Mouse (Mus musculus) induced T-regulatory cell, adult 2 months (primary cell): ENCODE measurements around the gene Map7d1.

ENCODE experiments used
- DNase-seq: peaks from one replicate; pipeline ENCODE4 v3.0.0-alpha.2; 2012; ENCODE audit warnings: low read depth

The Map7d1 gene

DNA sequence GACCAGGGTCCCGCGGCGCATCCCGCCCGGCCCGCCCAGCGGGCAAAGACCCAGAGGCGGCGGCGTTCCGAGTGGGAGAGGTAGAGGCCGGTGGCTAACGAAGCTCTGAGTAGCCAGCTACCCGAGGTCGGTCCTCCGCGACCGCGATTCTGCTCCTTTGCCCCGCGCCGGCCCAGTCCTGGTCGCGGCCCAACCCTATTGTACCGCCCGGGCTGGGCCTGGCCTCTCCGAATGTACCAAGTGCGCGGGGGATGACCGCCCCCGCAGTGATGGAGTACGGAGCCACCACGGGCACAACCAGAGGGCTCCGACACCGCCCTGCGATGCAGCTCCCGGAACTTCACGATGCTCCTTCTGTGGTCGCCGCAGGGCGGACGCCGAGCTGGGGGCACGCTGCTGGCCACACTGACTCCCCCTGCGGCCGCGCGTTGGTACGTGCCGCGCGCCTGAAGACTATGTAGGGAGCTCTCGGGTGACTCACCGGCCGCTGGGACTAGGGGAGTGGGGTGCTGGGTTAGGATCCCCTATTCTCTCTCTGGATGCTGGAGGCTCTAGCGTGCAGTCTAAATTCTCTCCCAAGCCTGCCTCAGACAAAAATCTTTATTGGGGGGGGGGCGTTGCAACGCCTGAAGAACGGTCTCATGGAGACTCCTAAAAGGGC lies at the start of gene Map7d1:
Gene Map7d1 (minus strand): TSS at position 213 of the 661 bp plus-strand sequence.
- DNase-seq, result peak; percentile 94

DNA sequence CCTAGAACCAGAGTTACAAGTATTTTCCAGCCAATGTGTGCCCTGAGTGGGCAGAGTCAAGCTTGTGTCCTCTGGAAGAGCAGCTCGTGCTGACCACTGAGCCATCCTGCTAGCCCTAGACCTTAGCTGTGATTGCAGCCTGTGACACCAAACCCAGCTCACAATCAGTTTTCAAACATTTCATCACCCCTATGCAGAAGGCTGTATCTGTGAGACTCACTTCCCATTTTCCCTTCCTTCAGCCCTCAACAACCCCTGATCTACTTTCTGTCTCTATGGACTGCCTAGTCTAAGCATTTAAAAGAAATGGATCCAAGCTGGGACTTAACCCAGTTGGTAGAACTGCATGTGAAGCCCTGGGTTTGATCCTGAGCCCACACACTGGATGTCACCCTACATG lies 49.3 kb upstream of the Map7d1 start:
- DNase-seq, result no peak

DNA sequence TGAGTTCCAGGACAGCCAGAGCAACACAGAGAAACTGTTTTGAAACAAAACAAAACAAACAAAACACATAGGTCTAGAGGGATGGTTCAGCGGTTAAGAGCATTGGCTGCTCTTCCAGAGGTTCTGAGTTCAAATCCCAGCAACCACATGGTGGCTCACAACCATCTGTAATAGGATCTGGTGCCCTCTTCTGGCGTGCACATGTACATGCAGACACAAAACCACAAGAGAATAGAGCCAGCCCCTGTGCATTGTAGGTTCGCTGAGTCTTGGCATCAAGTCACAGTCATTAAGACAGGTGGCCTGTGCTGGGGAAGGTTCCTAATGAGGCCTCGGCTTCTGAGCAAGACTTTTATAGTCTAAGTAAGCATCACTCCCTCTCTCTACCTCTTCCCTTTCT lies 47.7 kb upstream of the Map7d1 start:
- DNase-seq, result peak; percentile 61

DNA sequence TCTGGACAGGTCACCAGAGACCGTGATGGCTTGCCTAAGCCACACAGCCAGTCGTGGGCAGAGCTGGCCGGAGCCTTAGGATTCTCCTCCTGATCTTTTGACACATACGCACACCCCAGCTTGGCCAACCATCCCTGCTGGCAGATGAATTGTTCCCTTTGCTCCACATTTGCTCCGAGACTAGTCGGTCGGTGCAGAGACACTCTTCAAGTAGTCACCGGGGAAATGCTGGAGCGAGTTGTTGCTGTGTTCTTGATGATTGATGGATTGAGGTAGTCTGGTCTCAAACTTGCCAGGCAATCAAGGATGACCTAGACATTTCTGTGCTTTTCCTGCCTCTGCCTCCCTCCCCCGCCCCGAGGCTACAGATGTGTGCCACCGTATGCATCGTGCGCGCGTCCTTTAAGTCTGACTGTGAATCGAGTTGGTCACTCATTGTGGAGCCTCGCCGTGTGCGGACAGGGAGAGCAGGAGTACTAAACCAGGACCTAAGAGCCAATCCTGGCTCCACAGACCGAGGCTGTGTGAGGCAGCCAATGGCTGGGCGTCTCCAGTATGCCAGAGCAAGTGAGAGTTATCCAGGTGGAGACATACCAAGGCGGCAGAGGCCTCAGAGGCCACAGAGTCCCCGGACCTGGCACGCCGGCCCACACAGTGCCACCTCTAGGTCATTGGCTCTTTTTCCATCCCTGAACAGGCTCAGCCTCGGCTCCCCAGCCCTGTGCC lies 45.6 kb upstream of the Map7d1 start:
- DNase-seq, result peak; percentile 36

DNA sequence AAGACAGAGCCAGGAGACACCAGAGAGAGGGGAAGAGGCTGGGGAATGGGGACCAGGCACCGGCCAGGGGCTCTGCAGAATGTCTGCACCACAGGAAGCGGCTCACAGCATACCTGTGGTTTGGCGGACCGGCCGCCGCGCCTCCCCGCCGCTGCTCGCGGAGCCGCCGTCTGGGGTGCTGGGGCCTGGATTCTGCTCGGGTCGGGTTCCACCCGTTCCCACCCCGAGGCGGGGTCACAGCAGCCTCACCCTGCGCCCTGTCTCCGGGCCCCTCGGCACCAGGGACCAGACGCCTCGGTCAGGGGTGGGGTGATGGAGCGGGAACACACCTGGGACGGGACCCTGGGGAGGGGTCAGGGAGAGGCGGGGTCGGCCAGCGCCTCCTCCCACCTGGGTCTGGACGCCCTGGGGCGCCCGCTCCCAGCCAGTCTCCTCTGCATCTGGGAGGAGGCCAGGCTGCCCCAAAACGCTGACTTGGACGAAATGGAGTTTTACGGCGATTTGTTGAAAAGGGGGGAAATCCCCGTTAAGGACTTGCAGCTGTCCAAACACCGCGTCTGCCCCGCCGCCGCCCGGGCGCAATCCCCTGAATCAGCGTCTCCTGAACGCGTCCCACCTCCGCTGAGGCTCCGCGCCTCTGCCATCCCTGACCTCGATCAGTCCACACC lies 44.9 kb upstream of the Map7d1 start:
- peak; percentile 58 for DNase-seq

DNA sequence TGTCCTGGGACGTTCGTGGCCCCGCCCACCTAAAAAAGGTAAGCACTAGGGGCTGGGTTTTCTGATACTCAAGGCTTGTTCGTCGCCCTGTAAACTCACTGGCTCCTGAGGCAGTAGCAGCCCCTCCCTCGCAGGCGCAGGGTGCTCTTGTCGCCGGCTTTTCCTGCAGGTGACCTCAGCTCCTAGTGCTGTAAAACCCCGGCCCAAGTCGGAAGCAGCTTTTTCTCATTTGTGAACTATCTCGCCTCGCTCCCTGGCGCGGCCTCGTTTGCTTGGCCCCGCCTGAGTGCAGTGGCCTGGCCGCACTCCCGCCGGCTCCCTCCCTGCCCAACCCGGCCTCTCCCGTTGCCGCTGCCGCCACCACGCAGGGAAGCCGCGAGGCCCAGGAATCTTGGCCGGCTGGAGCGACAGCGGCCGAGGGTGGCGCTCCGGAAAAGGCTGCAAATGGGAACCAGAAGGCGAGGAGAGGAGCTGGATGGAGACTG lies 40.5 kb upstream of the Map7d1 start:
- DNase-seq, result peak; percentile 62

DNA sequence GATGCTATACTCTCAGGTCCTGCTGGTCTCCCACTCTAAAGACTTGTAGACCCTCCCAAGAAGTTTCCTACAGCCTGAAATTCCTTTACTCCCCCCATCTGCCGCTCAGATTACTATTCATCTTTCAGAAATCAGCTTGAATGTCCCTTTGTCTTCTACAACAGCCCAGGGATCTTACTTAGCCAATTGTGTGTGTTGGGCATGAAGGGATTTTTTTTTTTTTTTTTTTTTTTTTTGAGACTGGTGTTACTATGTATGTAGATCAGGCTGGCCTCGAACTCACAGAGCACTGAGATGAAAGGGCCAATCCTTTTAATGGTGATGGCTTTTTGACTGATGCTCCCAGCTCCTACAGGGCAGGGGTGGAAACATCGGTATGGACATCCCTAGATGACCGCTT lies 39.8 kb upstream of the Map7d1 start:
- DNase-seq, result no peak

DNA sequence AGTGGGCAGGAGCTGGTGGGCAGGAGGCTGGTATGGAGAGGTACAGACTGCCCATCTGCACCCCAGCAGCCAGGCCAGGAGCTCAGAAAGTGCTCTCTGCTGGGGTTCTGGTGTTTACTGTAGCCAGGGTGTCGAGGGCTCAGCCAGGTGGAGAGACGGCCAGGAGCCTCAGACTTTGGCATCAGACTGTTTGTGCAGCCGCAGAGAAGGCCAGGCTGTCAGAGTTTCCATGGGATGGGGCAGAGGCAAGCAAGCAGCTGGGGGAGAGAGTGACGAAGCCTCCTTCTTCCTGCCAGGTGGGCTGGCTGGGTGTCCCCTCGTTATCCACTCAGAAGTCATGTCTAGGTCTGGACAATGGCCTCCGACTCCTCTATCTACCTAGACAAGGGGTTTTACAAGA lies 39.0 kb upstream of the Map7d1 start:
- no peak for DNase-seq

DNA sequence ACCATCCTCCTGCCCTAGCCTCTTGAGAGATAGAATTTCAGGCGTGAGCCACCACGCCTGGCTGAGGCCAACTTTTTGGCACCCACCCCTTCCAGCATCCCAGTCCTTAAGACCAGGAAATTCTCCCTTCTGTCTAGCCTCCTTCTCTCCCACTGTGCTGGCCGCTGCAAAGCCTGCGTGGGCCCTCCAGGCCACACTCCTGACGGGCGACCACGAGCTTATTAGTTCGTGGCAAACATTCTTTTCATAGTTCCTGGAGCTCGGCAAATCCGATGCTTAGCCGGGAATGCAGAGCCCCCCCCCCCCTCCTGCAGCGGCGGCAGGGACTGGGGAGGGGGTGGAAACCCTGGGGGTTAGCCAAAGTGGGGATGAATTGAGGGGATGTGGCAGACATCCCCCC lies 35.1 kb upstream of the Map7d1 start:
- DNase-seq, result no peak

DNA sequence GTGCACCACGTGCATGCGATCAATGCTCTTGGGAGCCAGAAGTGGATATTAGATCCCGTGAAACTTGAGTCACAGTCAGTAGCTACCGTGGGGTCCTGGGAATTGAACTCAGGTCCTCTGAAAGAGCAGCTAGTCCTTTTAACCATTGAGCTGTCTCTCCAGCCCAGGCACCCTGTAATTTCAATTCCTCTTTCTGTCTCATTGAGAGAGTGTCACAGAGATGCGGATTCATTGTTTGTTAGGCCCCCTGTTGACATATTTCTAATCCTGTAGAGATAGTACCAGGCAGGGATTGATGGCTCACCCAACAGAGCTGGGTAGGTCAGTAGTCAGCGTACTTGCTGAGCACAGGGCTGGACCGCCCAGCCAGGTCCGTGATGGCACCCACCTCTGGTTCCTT lies 34.2 kb upstream of the Map7d1 start:
- DNase-seq, result no peak

DNA sequence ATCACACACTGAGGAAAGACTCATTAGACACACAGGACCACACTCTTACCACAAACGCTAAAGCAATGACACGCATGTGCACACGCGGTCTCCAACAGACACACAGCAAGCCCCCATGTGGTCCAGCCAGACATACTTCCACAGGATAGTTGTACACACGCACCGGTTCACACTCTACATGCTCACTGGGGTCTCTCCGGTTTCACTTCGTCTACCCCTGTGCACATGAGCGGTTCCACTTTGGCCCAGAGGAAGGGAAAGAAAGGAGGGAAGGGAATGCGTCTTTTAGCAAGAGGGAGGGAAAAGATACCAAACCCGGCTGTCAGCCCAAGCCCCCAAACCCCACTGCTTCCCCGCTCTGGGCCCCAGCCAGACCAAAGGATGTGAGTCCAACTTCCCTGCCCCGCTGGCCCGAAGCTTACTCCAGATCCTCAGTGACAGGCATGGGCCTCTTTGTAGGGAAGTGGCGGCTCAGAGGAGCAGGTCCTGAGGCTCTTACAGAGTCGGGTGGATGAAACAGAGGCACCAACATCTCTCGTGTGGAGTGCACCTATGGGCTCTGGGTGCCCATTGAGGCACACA lies 32.0 kb upstream of the Map7d1 start:
- DNase-seq, result no peak

DNA sequence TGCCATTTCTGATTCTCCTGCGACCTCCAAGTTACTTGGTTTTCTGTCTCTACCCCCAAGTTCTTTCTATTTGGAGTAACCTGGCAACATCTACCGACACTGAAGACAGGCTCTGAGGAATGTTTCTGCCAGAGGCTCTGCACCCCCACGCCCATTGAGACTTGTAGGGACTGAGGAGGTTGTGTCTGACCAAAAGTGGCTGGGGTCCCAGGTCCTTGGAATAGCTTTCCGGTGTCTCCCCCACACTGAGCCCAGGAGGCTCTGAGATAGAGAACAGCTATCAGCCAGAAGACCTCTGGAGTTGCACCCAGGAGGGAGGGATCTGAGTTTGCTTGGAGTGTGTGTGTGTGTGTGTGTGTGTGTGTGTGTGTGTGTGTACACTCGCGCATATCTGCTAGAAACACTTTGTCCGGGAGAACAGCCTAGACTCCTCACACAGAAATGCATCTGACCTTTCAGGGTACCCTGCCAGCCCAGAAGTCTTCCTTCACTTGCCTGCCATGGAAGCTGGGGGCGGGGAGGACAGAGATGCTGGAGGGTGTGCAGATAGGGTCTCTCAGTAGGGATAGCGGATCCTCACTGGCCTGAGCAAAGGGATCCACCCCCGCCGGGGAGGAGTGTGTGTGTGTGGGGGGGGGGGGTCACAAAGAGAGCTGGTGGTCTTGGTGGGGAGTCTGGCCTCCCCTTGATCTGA lies 31.3 kb upstream of the Map7d1 start:
- no peak for DNase-seq

DNA sequence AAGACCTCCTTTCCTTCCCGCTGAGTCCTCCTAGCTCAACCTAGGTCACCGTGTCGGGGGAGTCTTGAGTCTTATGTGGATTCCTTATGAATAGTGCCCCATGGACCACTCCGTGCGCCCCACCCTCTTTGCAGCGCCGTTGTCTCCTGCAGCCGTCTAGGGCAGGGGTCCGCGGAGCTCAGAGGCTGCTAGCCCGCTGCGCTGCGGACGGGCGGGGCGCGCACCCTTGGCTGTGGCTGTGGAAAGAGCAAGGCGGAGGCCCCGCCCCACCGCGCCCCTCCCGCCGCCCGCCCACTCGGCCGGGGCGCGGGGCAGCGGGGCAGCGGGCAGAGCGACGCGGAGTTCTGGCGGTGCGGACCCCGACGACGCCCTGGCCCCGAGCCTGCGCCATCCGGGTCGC lies 30.3 kb upstream of the Map7d1 start, which contains the start of gene Col8a2:
Gene Col8a2 (plus strand): TSS at position 302 of the 400 bp plus-strand sequence.
- peak; percentile 40 for DNase-seq

DNA sequence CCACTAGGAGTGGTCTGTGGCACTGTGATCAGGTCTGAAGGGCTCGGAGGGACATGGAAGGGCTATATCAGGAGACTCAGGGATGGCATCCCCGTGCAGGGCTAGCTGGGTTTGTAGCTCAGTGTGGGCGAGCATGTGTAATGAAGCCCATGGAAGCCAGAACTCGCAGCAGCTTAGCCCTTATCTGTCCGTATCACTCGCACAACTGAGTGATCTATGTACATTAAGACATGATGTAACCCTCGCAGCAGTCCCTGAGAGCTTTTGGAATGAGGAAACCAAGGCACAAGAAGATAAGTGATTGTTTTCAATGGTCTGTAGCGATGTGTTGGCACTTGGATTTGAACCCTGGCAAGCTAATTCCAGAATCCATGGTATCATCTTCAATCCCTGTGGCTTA lies 27.4 kb upstream of the Map7d1 start:
- no peak for DNase-seq

DNA sequence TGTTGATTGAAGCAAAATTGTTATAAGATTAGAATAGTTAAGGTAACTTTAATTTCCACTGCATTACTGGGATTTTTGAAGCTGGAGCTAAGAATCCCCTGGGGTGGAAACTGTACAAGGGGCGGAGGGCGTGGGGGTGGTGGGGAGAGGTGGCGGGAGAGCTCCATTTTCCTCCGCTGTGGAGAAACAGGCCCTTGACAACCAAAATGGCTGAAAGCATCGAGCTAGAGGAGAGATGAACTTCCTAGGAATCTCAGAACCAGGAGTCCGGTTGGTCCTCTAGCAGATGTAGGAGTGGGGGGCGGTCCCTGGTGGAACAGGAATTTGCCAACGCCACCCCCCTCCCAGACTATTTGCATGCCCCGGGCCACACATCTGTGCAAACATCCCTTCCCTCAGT lies 25.6 kb upstream of the Map7d1 start:
- no peak for DNase-seq

DNA sequence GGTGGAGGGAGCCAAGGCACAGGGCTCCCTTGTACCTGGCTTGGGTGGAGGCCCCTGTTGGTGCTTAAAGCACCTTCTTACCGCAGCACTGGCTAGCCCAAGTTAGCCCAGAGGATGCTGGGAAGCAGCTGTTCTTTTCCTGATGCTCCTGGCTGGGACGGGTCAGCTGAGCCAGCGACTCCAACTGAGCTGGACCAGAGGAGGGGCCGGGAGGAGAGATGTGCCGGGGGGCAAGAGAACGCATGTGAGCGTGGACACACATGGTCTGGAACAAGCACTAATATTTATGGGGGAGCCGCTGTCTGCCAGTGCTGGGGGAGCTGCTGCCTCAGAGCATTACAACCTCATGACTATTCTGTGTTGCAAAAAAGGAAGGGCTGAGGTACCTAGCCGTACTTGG lies 22.8 kb upstream of the Map7d1 start:
- no peak for DNase-seq

DNA sequence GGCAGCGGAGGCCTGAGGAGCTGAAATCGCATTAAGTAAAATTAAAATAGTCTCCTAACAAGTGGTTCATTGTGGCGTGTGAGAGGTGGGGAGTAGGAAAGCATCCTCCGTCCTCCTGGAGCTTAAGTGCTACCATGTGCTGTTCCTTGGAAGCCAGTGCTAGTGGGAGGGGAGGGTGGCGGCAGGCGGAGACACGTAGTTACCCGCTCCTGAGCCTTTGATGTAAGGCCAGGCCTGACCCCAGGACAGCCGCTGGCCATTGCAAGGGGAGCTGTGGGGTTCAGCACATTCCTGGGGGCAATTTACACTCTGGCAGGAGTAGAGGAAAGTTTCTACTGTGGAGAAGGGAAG lies 22.4 kb upstream of the Map7d1 start:
- no peak for DNase-seq

DNA sequence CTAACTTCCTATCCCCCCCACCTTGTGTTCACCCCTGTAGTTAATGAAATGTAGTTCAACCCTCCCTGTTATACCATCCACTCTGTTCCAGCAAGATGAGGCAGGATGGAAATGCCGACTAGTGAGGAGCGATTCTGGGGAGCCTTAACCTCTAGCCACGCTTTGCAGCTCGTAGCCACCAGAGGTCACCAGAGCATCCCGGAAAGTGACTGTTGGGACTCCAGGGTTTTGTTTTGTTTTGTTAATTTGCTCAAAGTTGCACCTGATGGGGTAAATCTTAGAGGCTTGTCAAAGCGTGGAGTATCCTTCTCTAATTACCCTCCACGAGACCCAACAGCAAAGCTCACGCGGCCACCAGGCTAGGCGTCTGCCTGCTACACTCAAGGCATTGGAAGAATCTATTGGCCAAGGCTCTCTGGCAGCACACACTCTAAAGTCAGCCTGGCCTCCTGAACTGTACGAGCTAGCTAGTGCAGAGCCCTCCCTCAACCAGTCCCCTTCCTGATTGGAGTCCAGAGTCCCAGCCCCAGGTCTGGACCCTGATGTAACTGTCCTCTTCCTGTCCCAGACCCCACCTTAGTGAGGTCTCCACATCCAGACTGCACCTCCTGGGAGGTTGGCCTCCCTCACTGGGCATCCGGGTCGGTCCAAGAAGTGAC lies 21.9 kb upstream of the Map7d1 start:
- DNase-seq, result peak; percentile 81

DNA sequence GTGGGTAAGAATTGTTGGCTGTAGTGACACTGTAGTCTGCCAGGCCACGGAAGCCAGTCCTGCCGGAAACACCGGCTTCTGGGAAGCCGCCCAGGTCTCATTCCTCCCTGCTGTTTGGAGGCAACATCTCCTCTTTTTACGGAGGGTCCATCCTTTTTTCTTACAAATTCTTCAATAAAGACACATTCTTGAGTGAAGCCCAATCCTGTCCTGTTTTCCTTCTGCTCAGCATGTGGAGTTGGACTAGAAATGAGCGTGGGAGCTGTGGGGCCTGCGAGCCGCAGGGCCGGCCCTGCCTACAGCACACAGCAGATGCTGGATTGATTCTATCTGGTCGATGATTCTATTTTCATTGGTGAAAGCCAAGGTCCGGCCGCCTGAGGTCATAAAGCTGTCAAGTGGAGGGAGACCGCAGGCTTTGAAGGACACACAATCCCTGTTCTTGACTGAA lies 19.6 kb upstream of the Map7d1 start:
- no peak for DNase-seq

DNA sequence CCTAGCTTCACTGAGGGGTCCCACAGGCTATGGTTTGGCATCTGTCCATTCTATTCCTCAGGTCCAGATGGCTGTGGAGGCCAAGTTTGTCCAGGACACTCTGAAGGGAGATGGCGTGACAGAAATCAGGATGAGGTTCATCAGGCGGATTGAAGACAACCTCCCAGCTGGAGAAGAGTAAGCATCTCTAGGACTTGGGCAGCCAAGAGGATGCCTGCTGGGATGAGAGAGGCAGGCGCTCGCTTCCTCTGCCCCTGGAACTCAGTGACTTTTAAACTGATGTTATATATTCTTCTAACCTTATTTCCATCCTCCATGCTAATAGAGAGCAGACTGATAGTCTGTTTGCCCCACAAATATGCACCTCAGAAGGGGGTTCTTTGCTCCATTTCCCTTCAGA lies 18.9 kb upstream of the Map7d1 start:
- no peak for DNase-seq

DNA sequence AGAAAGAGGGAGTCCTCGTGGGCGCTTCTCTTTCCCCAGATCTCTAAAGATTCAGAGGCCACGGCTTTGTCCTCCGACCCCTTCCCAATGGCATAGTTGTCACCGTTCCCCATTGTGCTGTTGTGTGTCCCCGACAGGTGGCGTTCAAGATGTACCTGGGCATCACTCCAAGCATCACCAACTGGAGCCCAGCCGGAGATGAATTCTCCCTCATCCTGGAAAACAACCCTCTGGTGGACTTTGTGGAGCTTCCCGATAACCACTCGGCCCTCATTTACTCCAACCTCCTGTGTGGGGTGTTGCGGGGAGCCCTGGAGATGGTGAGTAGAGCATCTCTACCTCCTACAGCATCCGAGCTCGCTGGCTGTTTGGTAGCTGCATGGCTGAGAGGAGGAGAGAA lies 17.6 kb upstream of the Map7d1 start:
- DNase-seq, result no peak

DNA sequence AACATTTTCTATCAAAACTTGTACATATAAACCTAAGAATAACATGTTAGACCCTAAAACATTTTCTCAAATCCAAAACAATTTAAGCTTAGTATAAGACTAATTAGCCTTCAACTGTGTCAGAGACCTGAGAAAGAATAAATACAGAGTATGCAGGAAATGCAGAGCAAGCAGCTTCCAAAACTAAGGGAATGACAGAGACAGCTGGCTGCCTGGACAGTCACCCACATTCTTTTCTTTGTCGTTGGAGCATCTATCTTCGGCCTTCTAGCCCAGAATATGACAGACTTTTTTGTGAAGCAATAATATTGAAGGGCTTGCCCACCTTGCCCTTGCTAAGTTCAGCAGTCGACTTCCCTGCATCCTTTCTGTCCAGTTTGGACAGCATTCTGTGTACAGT lies 13.1 kb upstream of the Map7d1 start:
- no peak for DNase-seq
